Mouse (Mus musculus): Measurements from ENCODE around the gene Klhl7.
"Not testable (repeated sequence)": the region's sequence is repeated elsewhere in the genome, so short reads cannot be mapped to it uniquely, and the experiment has no call there.

Klhl7 gene

GRCm38 (mm10) chr5:24095393-24095792 lies 5.0 kb upstream of the Klhl7 start:
- no peak for DNase-seq (ENCODE audit: low spot score in 2 of 2)

GRCm38 (mm10) chr5:24095881-24096280 lies 4.5 kb upstream of the Klhl7 start:
- DNase-seq (ENCODE audit: low spot score in 2 of 2), result no peak

- DNase-seq (ENCODE audit: low spot score in 2 of 2), result peak; percentile 55 to 65
Measured at GRCm38 (mm10) chr5:24100810-24101311, 456 bp downstream of the Klhl7 start.

GRCm38 (mm10) chr5:24101446-24102140 lies 1.2 kb downstream of the Klhl7 start:
- DNase-seq (ENCODE audit: low spot score in 2 of 2), result peak in 1 of 2 experiments; percentile 48

GRCm38 (mm10) chr5:24103235-24103634 lies 2.8 kb downstream of the Klhl7 start:
- DNase-seq (ENCODE audit: low spot score in 2 of 2), result not testable (repeated sequence)

GRCm38 (mm10) chr5:24103841-24104240 lies 3.4 kb downstream of the Klhl7 start:
- DNase-seq (ENCODE audit: low spot score in 2 of 2), result no peak

- no peak for DNase-seq (ENCODE audit: low spot score in 2 of 2)
Measured at GRCm38 (mm10) chr5:24107071-24107739, 6.8 kb downstream of the Klhl7 start.

GRCm38 (mm10) chr5:24107740-24108098 lies 7.3 kb downstream of the Klhl7 start:
- DNase-seq (ENCODE audit: low spot score in 2 of 2), result no peak

GRCm38 (mm10) chr5:24110068-24110467 lies 9.7 kb downstream of the Klhl7 start:
- DNase-seq (ENCODE audit: low spot score in 2 of 2), result no peak

GRCm38 (mm10) chr5:24112116-24112903 lies 11.9 kb downstream of the Klhl7 start:
- DNase-seq (ENCODE audit: low spot score in 2 of 2), result peak in 1 of 2 experiments; percentile 35

- DNase-seq (ENCODE audit: low spot score in 2 of 2), result no peak
Measured at GRCm38 (mm10) chr5:24122221-24122620, 21.8 kb downstream of the Klhl7 start.

GRCm38 (mm10) chr5:24124175-24124574 lies 23.8 kb downstream of the Klhl7 start:
- DNase-seq (ENCODE audit: low spot score in 2 of 2), result no peak

GRCm38 (mm10) chr5:24124579-24125276 lies 24.3 kb downstream of the Klhl7 start:
- DNase-seq (ENCODE audit: low spot score in 2 of 2), result no peak

- DNase-seq (ENCODE audit: low spot score in 2 of 2), result no peak
Measured at GRCm38 (mm10) chr5:24125910-24126636, 25.7 kb downstream of the Klhl7 start.

- DNase-seq (ENCODE audit: low spot score in 2 of 2), result no peak
Measured at GRCm38 (mm10) chr5:24126967-24127366, 26.6 kb downstream of the Klhl7 start.

GRCm38 (mm10) chr5:24146964-24147363 lies 46.6 kb downstream of the Klhl7 start:
- no peak for DNase-seq (ENCODE audit: low spot score in 2 of 2)

GRCm38 (mm10) chr5:24152199-24152598 lies 51.8 kb downstream of the Klhl7 start:
- no peak for DNase-seq (ENCODE audit: low spot score in 2 of 2)

GRCm38 (mm10) chr5:24156774-24157173 lies 56.4 kb downstream of the Klhl7 start:
- DNase-seq (ENCODE audit: low spot score in 2 of 2), result no peak

- DNase-seq (ENCODE audit: low spot score in 2 of 2), result peak; percentile 97
Measured at GRCm38 (mm10) chr5:24164789-24165445, 64.5 kb downstream of the Klhl7 start, which contains the start of gene Nupl2. Gene Nupl2, plus strand, starts transcription at chr5:24164963.

GRCm38 (mm10) chr5:24167263-24167662 lies 66.9 kb downstream of the Klhl7 start:
- DNase-seq (ENCODE audit: low spot score in 2 of 2), result peak; percentile 22 to 36
